Mouse (Mus musculus) left cerebral cortex, postnatal 14 days (tissue): ENCODE measurements around the gene Poln. TPM values are rescaled to one million over a fixed set of nuclear protein-coding genes. Genes with fewer than 3 reads are reported as not detected.
A peak's percentile ranks its signal among the peaks of the same experiment; 100 is the strongest.

Experiments used
- DNase-seq, 2 experiments: peaks; one replicate each; pipeline ENCODE4 v3.0.0; 2021 to 2022; ENCODE audit warnings: low spot score in 2 of 2, mixed read lengths in 1 of 2
- intact Hi-C: fragments of 180-260 bp; cut with DNase I; formaldehyde crosslinking; loops from one replicate; pipeline ENCODE4 v1.15.1; 2025
- total RNA-seq, 2 experiments: library from RNA; stranded (reverse); gene quantifications; 2 replicates each; pipeline ENCODE4 v1.2.3; 2021

Poln gene
- total RNA-seq, 2 experiments from 2014 or later = 0.79 to 0.91 TPM

DNA sequence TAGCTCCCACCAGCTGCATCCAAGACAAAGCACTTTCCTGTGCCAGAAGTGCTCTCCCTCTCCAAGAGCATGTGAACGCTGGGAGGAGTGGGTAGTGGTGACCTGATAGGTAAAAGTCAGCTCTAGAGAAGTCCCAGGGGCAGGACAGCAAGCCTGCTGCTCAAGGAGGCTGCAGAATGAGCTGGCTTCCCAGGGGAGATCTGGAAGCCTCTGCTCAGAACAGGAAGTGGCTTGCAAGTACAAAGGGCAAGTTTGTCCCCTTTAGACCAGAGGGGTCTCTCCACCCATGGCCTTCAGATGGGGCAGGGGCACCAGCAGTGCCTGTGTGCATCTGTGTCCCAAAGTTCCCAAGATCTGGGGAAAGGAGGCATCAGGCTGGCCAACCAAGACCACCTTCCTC is 20.3 kb upstream of the Poln start:
- DNase-seq = no peak
- intact Hi-C loops = loop anchor here (10.0 kb wide), 1 partner anchor 95 kb away; no protein-coding TSS in a partner anchor

DNA sequence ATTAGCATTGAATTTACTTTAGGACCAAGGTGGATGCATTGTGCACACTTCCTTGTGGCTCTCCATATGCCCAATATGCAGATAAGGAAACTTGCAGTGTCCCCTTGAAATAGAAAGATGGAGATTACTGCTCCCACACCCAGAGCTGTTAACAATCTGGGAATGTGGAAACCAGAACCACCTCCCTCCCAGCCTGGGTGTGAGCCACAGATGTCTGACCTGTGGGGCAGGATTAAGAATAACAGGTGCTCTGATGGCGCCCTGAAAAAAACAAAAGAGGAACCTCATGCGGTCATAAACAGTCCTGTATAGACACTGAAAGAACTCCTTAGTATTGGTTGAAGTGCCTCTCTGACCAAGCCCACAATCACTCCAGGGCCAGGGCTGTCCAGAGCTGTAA is 19.6 kb upstream of the Poln start:
- intact Hi-C loops = loop anchor here (10.0 kb wide), 1 partner anchor 94 kb away; no protein-coding TSS in a partner anchor

DNA sequence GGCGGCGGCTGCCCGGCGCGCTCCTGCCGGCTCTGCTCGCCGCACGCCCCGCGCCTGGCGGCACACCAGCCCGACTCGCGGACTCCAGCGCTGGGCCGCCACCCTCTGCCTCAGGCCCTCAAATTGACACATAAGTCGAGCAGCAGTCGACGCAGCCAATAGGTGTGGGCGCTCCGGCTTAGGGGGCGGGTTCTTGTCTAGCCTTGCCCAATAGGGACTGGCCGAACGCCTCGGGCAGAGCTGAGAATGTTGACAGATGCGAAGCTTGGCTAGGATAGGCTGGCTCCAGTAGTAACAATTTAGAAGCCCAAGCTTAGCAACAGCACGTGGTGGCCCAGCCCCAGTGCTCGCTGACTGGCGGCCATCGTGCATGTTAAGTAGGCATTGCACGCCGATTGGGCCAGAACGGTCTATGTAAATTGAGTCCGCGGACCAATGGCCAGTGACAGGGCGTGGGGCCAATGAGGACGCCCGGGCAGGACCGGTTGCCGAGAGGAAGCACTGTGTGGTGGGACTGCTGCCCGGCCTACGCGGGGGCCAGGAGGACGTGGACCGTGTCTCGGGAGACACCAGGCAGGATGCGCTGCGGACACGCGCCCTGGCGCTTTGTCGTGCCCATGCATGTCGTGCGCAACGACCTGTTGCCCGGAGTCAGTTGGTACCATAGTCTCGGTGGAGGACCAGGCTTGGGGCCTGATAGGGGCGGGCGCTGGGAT is 18.5 kb upstream of the Poln start, which contains the start of gene Mxd4:
Gene Mxd4, minus strand, starts transcription at position 120 of the 716 bp plus-strand sequence.
- peak; percentile 99 to 100 for DNase-seq
- intact Hi-C loops = loop anchor here (10.0 kb wide), 1 partner anchor 93 kb away; no protein-coding TSS in a partner anchor

More for the DNA sequence above, 19.6 kb upstream of the Poln start:
- DNase-seq = no peak

DNA sequence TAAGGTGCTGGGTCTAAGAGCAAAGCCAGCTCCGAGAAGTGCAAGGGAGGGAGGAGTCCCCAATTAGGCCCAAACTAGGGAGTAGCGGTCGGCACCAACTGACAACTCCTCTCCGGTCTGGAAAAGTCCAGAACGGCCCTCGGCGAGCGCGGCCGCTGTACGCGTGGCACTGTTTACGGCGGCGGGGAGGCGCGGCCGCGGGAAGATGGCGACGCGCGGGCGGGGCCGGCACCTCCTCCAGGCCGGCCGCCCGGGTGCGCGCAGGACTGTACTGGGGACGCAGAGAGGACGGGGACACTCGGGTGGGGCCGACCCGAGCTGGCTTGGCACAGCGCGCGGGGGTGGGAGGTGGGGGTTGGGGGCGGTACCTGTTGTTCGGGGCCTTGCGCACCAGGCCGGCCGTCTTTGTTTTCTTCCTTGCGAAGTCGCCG is 17.7 kb upstream of the Poln start:
- intact Hi-C loops = loop anchor here (10.0 kb wide), 1 partner anchor 92 kb away; no protein-coding TSS in a partner anchor
- no peak for DNase-seq

DNA sequence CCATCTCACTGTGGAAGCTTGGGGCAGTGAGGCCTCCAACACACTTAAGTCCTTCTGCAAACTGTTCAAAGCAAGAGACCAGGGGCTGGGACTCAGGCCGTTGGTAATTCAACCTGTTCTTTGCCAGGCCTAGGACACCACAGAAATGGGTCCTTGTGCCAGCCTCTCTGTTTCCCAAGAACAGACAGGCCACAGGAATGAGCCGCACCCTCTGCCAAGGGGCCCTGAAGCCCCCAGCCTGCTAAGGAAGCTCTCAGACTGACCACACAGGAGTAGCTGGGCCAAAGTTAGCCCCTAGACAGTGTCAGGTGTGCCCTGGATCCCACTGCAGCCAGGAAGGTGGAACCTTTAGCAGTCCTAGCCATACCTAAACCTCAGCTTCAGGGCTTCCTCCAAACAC is 17.1 kb upstream of the Poln start:
- DNase-seq = no peak
- intact Hi-C loops = loop anchor here (10.0 kb wide), 1 partner anchor 92 kb away; no protein-coding TSS in a partner anchor

DNA sequence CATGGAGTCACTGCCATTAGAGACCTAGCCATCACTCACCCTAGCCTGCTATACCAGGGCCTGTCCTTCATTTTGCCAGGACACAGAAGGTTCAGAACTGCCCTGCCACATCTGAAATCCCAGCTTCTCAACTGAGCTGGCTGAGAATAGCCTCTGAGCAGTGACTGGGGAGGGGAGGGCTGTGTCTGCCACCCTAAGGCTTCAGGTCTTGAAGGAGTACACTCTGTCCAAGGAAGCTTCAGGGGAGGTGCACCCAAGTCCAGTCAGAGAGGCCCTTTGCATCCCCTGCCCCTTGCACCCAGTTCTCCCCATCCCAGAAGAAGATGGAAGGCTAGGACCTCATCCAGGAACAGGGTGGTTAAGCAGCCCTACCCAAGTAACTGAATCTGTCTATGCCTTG is 16.5 kb upstream of the Poln start:
- intact Hi-C loops = loop anchor here (10.0 kb wide), 1 partner anchor 91 kb away; no protein-coding TSS in a partner anchor
- DNase-seq = no peak

DNA sequence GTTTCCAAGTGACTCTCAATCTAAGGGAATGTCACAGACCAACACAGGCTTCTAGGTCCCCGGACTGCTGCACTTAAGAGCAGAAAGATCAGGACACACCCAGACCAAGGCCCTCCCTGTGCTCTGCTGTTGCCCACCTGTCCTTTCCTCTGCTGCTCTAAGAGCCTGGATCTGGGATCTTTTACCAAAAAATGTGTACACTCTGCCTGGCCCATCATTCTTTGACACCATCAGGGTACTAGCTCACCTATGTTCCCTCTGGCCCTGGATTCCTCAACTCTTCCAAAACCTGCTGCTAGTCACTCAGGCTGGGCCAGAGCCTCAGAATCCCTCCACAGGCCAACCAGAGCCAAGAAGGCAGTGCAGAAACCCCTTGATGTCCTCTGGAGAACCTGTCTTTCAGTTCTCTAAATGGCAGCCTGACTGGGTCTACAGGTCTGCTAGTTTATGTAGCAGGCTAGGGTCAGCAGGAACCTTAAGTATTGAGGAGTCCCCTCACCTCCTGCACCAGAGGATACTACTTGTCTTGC is 15.9 kb upstream of the Poln start:
- intact Hi-C loops = loop anchor here (10.0 kb wide), 1 partner anchor 90 kb away; no protein-coding TSS in a partner anchor
- DNase-seq = no peak

DNA sequence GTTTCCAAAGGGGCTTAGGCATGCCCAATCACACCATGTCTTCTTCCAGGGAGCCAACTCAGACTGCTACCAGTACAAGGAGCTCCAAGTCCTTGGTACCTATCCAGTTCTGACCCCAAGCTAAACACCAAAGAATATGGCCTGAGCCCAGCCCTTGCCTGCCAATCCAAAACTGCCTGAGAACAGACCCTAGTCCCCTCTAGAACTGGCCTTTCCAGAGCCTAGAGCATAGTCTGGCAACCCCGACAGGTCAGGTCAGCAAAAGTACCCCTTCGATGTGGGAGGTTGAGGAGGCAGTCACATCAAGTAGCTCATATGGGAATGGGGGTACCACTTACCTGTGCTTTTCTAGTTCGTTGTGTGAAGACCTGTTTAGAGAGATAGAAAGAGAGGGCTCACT is 14.7 kb upstream of the Poln start:
- DNase-seq = no peak
- intact Hi-C loops = loop anchor here (10.0 kb wide), 1 partner anchor 89 kb away; no protein-coding TSS in a partner anchor

DNA sequence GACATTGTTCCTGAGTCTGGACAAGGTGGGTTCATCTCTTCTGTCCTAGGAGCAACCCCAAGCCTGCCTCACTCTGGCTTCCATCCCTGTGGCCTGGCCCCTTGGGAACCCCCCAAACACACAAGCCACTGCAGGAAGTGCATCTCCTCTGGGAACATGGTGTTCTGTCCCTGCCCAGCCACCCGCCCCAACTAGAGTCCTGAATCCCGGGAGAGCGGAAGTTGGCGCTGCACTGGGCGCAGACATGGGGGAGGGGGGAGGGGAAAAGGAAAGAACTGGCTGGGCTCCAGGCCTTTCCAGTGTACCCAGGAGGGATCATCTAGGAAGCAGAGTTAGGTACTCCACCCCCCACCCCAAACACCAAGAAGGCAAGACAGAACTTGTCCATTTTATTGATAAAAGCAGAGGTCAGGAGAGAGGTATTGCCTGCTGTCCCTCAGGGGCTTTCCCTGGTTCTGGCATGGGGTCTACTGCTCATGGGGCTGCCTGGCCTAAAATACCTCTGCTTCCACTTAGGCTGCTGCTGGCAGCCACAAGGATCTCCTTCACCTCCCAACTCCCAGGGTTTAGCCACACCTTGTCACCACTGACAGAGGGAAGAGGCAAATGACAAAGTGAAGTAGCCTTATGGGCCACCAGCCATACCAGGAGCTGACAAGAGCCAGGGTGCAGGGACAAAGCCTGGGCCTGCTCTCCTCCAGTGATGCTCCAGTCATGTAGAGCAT is 14.1 kb upstream of the Poln start:
- DNase-seq = no peak
- intact Hi-C loops = loop anchor here (10.0 kb wide), 1 partner anchor 89 kb away; no protein-coding TSS in a partner anchor

DNA sequence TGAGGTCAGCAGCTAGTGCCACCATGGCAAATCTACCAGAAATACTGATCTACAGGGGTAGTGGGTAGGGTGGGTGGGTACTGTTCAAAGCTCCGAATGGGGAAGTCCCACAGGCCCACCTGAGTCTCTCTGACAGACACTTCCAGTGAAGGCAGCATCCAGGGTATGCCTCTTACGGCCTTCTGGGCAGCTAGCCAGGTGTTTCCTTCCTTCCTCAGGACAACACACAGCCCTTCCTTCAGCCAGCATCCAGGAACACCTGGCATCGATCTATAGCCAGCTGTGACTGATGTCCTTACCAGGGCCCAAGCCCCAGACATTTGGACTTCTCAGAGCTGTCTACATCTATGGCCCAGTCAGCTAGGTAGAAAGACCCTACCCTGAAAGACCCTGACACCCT is 13.2 kb upstream of the Poln start:
- intact Hi-C loops = loop anchor here (10.0 kb wide), 1 partner anchor 88 kb away; no protein-coding TSS in a partner anchor
- DNase-seq = no peak

DNA sequence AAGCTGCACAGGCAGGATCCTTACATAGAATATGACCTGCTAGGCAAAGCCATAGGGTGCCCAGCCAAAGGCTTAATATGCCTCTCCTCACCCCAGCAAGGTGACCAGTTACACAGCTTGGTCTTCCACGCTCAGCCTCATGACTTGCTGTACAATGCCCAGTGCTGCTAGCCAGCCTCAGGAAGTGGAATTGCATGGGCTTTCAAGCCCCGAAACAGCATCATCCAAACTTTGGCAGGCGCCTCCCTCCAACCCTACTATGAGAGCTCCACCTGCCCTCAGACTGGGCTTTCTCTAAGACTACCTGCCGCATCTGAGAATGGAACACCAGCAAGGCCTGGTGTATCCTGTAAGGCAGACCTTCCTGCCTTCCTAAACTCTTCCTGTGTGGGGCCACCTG is 8.6 kb upstream of the Poln start:
- DNase-seq = no peak
- intact Hi-C loops = no loop called here

DNA sequence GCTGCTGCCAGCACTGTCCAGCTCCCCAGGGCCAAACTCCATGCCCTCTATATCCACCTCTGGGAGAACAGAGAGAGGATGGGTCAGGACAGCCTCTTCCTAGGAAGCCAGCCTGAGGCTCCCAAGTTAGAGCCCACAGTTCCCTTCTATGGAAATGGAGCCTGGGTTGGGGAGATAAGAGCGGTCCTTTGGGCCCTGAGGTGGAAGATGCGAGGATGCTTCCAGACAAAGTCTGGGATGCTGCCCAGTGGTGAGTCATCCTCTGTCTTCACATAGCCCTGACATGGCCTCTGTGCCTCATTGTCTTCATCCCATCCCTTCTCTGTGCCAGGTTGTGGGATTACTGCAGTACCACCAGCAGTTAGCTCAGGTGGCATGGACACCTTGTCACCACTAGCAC is 7.8 kb upstream of the Poln start:
- DNase-seq = no peak
- intact Hi-C loops = no loop called here

DNA sequence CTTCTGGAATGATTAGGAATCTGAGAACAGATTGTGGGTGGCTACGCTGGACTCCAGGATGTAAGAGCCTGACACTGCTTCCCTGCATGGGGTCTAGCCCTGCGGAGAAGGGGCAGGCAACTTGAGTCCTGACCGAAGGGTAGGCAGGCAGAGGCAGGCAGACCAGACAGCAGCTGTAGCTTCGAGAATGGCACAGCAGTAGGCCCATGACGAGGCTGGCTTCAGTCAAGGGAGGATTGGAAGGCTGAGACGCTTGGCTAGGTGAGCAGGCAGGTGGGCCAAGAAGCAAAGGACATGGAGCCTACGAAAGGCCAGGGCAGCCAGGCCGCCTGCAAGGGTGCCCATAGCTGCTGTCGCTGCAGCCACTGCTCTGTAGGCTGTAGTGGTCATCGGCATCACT is 7.4 kb upstream of the Poln start:
- no peak for DNase-seq
- intact Hi-C loops = no loop called here

DNA sequence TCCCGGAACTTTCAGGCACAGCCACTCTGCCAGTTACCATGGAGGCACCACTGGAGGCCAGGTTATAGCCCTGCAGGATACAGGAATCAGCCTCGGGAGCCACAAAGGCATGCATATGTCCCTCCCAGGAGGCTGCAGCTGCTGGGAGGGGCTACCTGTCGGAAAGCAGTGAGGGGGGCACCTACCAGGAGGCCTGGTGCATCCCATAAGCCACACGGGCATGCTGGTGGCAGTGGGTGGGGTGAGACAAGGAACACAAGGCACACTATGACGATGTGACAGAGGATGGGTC is 6.1 kb upstream of the Poln start:
- DNase-seq = no peak
- intact Hi-C loops = no loop called here

DNA sequence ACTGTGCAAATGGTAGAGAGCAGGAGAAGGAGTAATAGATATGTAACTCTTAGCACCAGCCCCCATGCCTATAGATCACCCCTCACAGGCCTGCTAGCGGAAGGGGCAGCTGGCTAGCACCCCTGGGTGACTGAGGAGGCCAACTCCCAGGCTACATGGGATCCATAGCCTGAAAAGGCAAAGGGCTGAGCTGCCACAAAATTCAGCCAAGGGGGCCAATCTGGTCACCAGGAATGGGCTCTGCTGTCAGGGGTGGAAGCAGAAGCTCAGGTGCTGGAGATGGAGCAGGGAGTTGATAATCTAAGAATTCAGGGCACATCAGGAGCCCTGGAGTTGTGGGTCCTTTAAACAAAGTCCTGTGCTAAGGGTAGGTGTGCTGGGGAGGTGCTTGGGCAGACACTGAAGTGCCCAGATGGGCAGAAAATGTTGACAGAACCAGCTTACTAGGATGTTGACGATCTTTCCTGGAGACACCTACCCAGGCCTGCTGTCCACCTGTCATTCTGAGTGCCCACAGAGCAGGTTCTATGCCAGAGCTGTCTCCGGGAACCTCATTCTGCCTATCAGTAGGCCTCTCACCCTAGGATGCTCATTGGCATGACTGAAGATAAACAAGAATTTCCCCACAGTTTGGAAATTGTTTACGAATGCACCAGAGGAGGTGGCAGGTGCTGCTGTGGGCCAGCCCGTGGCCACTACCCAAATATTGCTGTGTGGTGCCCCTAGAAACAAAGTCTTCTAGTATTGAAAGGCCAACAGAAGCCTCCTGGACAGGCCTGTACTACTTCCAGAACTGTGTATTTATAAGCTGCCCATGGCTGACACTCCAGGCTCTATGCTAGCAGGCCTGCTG is 5.5 kb upstream of the Poln start:
- intact Hi-C loops = no loop called here
- DNase-seq = no peak

DNA sequence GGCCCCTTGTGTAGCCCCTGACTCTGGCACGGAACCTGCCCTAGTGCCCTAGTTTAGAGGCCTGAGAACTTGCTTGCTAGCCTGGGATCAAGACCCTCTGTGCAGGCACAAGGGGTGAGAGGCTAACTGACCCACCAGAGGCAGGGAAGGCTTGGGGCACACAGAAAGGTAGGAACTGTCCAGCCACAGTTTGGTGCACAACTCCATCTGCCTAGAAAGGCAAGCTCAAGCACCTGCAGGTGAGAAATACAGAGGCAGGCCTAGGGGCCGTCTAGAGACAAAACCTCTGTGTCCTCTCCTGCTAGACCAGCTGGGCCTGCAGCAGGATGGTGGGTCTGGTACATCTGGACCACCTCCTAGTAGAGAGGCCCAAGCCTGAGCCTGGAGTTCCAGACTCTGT is 4.8 kb upstream of the Poln start:
- intact Hi-C loops = no loop called here
- peak in 1 of 2 experiments; percentile 2 for DNase-seq

DNA sequence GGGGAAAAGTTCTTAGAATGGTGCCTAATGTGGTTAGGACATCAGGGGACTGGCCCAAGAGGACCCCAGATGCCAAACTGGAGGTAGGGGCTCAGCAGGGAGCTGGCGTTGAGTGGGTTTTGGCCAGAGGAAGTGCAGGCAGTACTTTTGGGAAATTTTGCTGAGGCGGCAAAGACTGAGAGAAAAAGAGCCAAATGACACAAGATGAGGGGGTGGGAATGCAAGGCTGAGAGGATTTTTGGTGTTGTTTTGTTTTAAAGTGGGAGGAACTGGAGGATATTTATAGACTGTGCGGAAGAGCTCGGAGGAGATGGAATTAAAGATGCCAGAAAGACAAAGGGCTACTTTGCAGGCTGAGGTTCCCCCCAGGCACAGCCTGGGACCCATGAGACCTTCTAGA is 1.5 kb upstream of the Poln start:
- intact Hi-C loops = no loop called here

DNA sequence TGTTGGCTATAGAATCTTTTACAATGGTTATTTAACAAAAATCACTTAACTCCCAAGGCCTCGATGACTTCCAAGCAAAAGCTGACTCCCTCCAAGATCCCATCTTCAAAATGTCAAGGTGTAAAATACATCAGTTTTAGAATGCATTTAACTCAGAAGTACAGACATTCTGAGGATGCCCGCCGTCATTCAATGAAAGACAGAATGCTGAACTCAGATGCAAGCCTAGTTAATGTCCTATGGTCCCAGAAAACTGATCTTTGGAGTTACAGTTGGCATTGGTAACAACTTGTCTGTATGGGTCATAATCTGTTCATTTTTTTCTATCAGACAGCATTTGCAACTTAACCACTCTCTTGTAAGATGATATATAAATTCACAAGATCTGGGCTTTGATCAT is 706 bp upstream of the Poln start:
- intact Hi-C loops = no loop called here
- peak in 1 of 2 experiments; percentile 2 for DNase-seq

More for the DNA sequence above, 1.5 kb upstream of the Poln start:
- DNase-seq = peak in 1 of 2 experiments; percentile 44

DNA sequence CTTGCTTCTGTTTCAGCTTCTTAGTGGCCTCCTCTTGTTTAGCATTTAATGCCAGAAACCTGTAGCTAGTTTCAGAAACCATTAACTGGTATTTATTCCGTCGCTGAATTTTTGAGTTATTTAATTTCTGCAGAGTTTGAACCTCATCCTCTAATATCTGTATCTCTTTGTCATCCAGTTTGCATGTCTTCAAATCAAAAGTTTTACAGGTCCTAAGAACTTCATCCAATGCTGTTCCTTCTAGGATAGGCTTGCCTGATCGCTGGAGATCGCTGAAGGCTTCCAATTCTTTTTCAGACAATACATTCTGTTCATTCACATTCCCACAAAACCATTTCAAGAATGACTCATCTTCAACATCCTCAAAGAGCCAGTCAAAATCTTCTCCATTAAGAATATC is 1.4 kb downstream of the Poln start:
- DNase-seq = no peak
- intact Hi-C loops = no loop called here
